Mouse (Mus musculus): ENCODE measurements at regions not wholly inside any gene's neighbourhood (a gene's known extent, or its start where the extent isn't known, plus 50 kb on each side); places are given as distances from the start of the nearest gene placed in this dataset.

DNA sequence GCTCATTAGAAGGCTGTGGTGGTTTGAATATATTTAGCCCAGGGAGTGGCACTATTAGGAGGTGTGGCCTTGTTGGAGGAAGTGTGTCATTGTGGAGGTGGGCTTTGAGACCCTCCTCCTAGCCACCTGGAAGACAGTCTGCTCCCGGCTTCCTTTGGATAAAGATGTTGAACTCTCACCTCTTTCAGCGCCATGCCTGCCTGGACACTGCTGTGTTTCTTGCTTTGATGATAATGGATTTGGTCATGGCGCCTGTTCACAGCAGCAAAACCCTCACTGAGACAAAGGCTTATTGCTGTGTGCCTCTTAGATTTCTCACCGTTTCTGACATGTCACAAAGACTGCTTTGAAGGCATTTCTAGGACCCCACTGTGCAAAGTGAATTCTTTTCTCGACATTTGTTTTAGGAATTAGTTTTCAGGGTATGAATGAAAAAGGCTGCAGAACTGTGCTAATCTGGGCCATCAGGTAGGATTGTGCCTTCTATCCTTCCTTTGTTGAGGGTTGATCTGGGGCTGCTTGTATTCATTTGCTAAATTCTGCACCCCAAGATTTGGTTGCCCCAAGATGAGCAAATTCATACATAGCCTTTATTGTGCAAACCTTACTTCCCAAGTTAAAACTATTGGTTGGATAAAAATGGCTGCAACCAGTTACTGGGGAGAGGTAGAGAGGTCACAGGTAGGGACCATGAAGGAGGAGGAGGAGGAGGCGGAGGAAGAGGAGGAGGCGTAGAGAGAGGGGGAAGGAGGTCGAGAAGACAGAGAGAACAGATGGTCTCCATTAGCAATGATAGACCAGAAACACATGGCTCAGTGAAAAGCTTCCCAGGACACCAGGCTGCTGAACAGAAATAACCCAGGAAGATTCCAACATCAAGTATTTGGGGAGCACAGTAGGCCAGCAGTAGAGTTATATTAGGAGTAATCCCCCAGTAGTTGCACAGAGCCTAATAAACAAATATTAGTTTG is 93.2 kb downstream of the Slc4a3 start:
- Histone ChIP-seq H3K4me1 (ENCODE audit: insufficient read depth, low read length) (no peaks in the 10 kb centered on the region), H3K27ac (no peak overlapping the region), H3K9me3 (ENCODE audit: low read length) (no peaks in the 10 kb centered on the region), H3K4me3 (ENCODE audit: low read length) (no peak overlapping the region), H3K4me2 (ENCODE audit: low read depth, low read length) (no peak overlapping the region), H3K9ac (replicated peaks; ENCODE audit: low read length) (no peak overlapping the region), H3K27me3 (ENCODE audit: insufficient read depth, low read length) (no peaks in the 10 kb centered on the region), H3K36me3 (ENCODE audit: insufficient read depth, low read length) (no peaks in the 10 kb centered on the region)
- WGBS: 29% methylated on average over 8 of the region's 8 CpGs
- DNase-seq (ENCODE audit: low spot score) (no peak), ATAC-seq (no peak)
- TF ChIP-seq CTCF (IDR thresholded peaks at IDR 0.05; ENCODE audit: low read depth): no peak

DNA sequence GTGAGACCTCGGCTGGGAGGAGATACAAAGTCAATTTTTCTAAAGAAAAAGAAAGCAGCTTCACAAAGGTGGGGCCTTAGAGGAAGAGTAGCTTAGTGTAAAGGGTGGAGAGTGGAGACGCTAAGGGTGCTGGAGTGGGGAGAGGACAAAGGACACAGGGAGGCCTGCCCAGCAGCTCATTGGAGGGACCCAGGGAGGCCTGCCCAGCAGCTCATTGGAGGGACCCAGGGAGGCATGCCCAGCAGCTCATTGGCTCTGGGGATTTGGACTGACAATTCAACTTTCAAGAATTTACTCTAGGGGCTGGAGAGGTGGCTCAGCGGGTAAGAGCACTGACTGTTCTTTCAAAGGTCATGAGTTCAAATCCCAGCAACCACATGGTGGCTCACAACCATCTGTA is 96.4 kb downstream of the Slc4a3 start:
- no peaks in the 10 kb centered on the region for H3K27me3 ChIP-seq (ENCODE audit: insufficient read depth, low read length)
- TF ChIP-seq CTCF (IDR thresholded peaks at IDR 0.05; ENCODE audit: low read depth): no peak
- DNase-seq (ENCODE audit: low spot score) (no peak), ATAC-seq (no peak)
- H3K4me2 ChIP-seq (ENCODE audit: low read depth, low read length): no peak overlapping the region
- 57% methylated on average over 3 of the region's 3 CpGs for WGBS
- H3K9ac ChIP-seq (replicated peaks; ENCODE audit: low read length): no peak overlapping the region
- no peak overlapping the region for H3K4me3 ChIP-seq (ENCODE audit: low read length)
- H3K36me3 ChIP-seq (ENCODE audit: insufficient read depth, low read length): no peaks in the 10 kb centered on the region
- no peaks in the 10 kb centered on the region for H3K4me1 ChIP-seq (ENCODE audit: insufficient read depth, low read length)
- no peaks in the 10 kb centered on the region for H3K9me3 ChIP-seq (ENCODE audit: low read length)
- no peak overlapping the region for H3K27ac ChIP-seq

DNA sequence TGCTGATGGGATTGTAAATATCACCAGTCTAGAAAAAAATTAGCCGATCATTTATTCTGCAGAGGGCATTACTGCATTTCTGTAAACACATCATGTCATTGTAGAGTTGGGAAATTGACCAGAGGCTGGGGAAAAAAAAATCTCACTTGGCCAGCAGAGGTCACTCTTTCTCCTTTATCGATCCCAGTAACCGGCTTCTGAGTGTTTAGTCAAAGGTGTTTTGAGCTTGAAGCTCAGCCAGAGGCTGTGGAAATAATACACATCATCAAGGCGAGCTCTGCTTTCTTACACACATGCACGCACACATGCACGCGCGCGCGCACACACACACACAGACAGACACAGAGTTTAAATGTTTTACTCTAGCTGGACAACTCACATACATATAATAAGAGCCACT is 106.5 kb downstream of the Slc4a3 start:
- H3K27ac ChIP-seq: no peak overlapping the region
- DNase-seq (ENCODE audit: low spot score) (peak; percentile 90), ATAC-seq (no peak)
- peak; percentile 78 for TF ChIP-seq CTCF (IDR thresholded peaks at IDR 0.05; ENCODE audit: low read depth)
- WGBS: 16% methylated on average over 10 of the region's 10 CpGs
- H3K27me3 ChIP-seq (ENCODE audit: insufficient read depth, low read length): no peaks in the 10 kb centered on the region
- H3K4me1 ChIP-seq (ENCODE audit: insufficient read depth, low read length): no peaks in the 10 kb centered on the region; the same call in 1 of the 2 replicates
- no peaks in the 10 kb centered on the region for H3K36me3 ChIP-seq (ENCODE audit: insufficient read depth, low read length)
- no peak overlapping the region for H3K9ac ChIP-seq (replicated peaks; ENCODE audit: low read length)
- H3K9me3 ChIP-seq (ENCODE audit: low read length): no peaks in the 10 kb centered on the region
- no peak overlapping the region for H3K4me3 ChIP-seq (ENCODE audit: low read length)
- H3K4me2 ChIP-seq (ENCODE audit: low read depth, low read length): no peak overlapping the region

DNA sequence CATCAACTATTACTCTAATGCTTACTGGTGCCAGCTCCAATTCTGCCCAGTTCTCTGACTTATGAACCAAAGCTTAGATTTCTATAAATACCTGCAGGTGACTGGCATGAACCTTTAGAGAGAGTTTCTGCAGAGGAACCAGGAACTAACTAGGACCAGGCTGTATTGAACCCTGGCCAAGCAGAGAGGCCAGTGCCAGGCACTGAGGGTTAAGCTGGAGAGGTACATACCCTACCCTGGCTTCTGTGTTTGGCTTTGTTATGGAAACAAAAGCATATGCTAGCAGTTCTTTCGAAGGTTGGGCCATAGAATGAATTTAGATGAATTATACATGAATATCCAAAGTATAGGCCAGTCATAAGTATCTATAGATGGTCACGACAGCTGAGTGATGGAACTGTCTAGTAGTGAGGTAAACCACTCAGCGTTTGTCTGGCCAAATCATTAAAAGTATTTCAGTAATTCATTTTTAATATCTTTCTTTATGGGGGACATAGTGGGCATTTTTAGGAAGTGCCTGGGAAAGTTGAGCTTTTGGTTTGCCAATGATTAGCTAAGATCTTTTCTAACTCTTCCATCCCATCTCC is 107.0 kb downstream of the Slc4a3 start:
- ATAC-seq (no peak), DNase-seq (ENCODE audit: low spot score) (no peak)
- Histone ChIP-seq H3K9ac (replicated peaks; ENCODE audit: low read length) (no peak overlapping the region), H3K36me3 (ENCODE audit: insufficient read depth, low read length) (no peaks in the 10 kb centered on the region), H3K4me2 (ENCODE audit: low read depth, low read length) (peak overlapping the region; percentile 45; the same call in 1 of the 2 replicates), H3K27me3 (ENCODE audit: insufficient read depth, low read length) (no peaks in the 10 kb centered on the region), H3K4me3 (ENCODE audit: low read length) (no peak overlapping the region), H3K9me3 (ENCODE audit: low read length) (no peaks in the 10 kb centered on the region), H3K4me1 (ENCODE audit: insufficient read depth, low read length) (no peaks in the 10 kb centered on the region; the same call in 1 of the 2 replicates), H3K27ac (no peak overlapping the region)
- no peak for TF ChIP-seq CTCF (IDR thresholded peaks at IDR 0.05; ENCODE audit: low read depth)
- 46% methylated on average over 3 of the region's 3 CpGs for WGBS

DNA sequence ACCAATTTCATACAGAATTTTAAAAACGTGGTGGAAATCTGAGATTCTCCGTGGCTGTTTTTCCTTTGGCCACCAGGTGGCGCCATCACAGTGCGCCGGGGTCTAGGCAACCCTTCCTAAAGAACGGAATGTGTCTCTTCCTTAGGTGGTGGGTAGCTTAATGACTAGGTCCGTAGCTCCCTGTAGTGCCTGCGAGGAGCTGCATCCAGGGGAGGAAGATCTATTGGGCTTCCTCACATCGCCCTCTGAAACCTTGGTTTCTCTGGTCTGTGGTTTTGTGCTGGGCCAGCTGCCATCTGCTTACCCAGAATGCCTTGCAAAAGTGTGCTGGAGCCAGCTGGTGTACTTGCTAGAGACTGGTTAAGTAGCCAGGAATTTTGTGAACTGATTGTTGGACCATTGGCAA is 107.6 kb downstream of the Slc4a3 start:
- DNase-seq (ENCODE audit: low spot score) (peak; percentile 81), ATAC-seq (peak; percentile 70; the same call in 1 of the 2 replicates)
- H3K9ac ChIP-seq (replicated peaks; ENCODE audit: low read length): no peak overlapping the region
- H3K4me2 ChIP-seq (ENCODE audit: low read depth, low read length): peak overlapping the region; percentile 45
- no peak overlapping the region for H3K4me3 ChIP-seq (ENCODE audit: low read length)
- H3K9me3 ChIP-seq (ENCODE audit: low read length): no peaks in the 10 kb centered on the region
- TF ChIP-seq CTCF (IDR thresholded peaks at IDR 0.05; ENCODE audit: low read depth): peak; percentile 93
- no peaks in the 10 kb centered on the region; the same call in 1 of the 2 replicates for H3K4me1 ChIP-seq (ENCODE audit: insufficient read depth, low read length)
- WGBS: under 1% methylated on average over 9 of the region's 9 CpGs
- H3K27me3 ChIP-seq (ENCODE audit: insufficient read depth, low read length): no peaks in the 10 kb centered on the region
- H3K36me3 ChIP-seq (ENCODE audit: insufficient read depth, low read length): no peaks in the 10 kb centered on the region
- H3K27ac ChIP-seq: 0 out of 2 replicates have a peak overlapping the region, but pooled peaks have one; percentile 15

DNA sequence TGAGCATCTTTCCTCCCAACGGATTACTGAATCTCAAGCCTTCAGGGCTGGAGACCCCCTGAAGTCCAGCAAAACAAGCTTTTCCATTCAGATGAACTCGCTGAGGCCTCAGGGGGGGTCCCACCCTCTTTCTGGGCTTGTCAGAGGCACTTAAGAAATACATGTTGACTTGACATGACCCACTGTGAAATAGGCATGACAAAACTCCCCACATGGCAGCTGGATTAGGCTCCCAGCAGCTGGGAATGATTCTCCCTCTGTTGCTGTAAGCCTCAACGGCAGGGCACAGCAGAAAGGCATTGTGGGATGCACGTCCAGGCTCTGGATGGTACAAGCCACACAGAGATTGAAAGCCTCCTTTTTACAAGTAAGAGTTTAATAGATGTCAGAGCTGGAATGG is 110.5 kb downstream of the Slc4a3 start:
- Histone ChIP-seq H3K4me1 (ENCODE audit: insufficient read depth, low read length) (no peaks in the 10 kb centered on the region; the same call in 1 of the 2 replicates), H3K4me2 (ENCODE audit: low read depth, low read length) (no peak overlapping the region), H3K27me3 (ENCODE audit: insufficient read depth, low read length) (no peaks in the 10 kb centered on the region), H3K27ac (no peak overlapping the region), H3K9ac (replicated peaks; ENCODE audit: low read length) (no peak overlapping the region), H3K9me3 (ENCODE audit: low read length) (no peaks in the 10 kb centered on the region), H3K36me3 (ENCODE audit: insufficient read depth, low read length) (no peaks in the 10 kb centered on the region), H3K4me3 (ENCODE audit: low read length) (no peak overlapping the region)
- no peak for TF ChIP-seq CTCF (IDR thresholded peaks at IDR 0.05; ENCODE audit: low read depth)
- ATAC-seq (no peak), DNase-seq (ENCODE audit: low spot score) (no peak)
- 45% methylated on average over 4 of the region's 4 CpGs for WGBS
